Mouse (Mus musculus) spleen, adult 18-20 months (tissue): Measurements from ENCODE around the gene Zfp629.
A peak's percentile ranks its signal among the peaks of the same experiment; 100 is the strongest.
"Not testable (repeated sequence)": the region's sequence is repeated elsewhere in the genome, so short reads cannot be mapped to it uniquely, and the experiment has no call there.

Experiments
- DNase-seq, 2 experiments: peaks; one replicate each; pipeline ENCODE4 v3.0.0; 2022; ENCODE audit warnings: mixed read lengths in 2 of 2

The Zfp629 gene

GRCm38 (mm10) chr7:127614891-127615843 is at the start of gene Zfp629:
Gene Zfp629, minus strand, starts transcription at chr7:127615797.
- DNase-seq = peak in 1 of 2 experiments; percentile 37

GRCm38 (mm10) chr7:127662926-127663325 is 47.3 kb upstream of the Zfp629 start:
- DNase-seq = no peak

- no peak for DNase-seq
These were observed 46.2 kb upstream of the Zfp629 start for GRCm38 (mm10) chr7:127661833-127662232.

- no peak for DNase-seq
These were observed 45.3 kb upstream of the Zfp629 start for GRCm38 (mm10) chr7:127660882-127661281.

GRCm38 (mm10) chr7:127656946-127657345 is 41.3 kb upstream of the Zfp629 start:
- DNase-seq = peak; percentile 14 to 50

- no peak for DNase-seq
These were observed 38.7 kb upstream of the Zfp629 start for GRCm38 (mm10) chr7:127654318-127654717.

- DNase-seq = no peak
These were observed 36.5 kb upstream of the Zfp629 start for GRCm38 (mm10) chr7:127652050-127652449.

GRCm38 (mm10) chr7:127651624-127652023 is 36.0 kb upstream of the Zfp629 start:
- DNase-seq = no peak

GRCm38 (mm10) chr7:127649206-127649605 is 33.6 kb upstream of the Zfp629 start:
- no peak for DNase-seq

GRCm38 (mm10) chr7:127648516-127649201 is 33.1 kb upstream of the Zfp629 start:
- no peak for DNase-seq

- DNase-seq = not testable (repeated sequence)
These were observed 32.0 kb upstream of the Zfp629 start for GRCm38 (mm10) chr7:127647576-127647975.

GRCm38 (mm10) chr7:127646363-127646762 is 30.8 kb upstream of the Zfp629 start:
- no peak for DNase-seq

GRCm38 (mm10) chr7:127642254-127642653 is 26.7 kb upstream of the Zfp629 start:
- no peak for DNase-seq

GRCm38 (mm10) chr7:127641260-127641659 is 25.7 kb upstream of the Zfp629 start:
- DNase-seq = no peak

GRCm38 (mm10) chr7:127636963-127637362 is 21.4 kb upstream of the Zfp629 start:
- DNase-seq = peak in 1 of 2 experiments; percentile 11

- DNase-seq = no peak
These were observed 15.8 kb upstream of the Zfp629 start for GRCm38 (mm10) chr7:127631416-127631815.

GRCm38 (mm10) chr7:127628646-127629045 is 13.0 kb upstream of the Zfp629 start:
- no peak for DNase-seq

- no peak for DNase-seq
These were observed 10.9 kb upstream of the Zfp629 start for GRCm38 (mm10) chr7:127626471-127626870.

- no peak for DNase-seq
These were observed 10.4 kb upstream of the Zfp629 start for GRCm38 (mm10) chr7:127626039-127626438.

- not testable (repeated sequence) for DNase-seq
These were observed 2.8 kb upstream of the Zfp629 start for GRCm38 (mm10) chr7:127618402-127618801.

- DNase-seq = no peak
These were observed 2.4 kb upstream of the Zfp629 start for GRCm38 (mm10) chr7:127617962-127618361.

GRCm38 (mm10) chr7:127616881-127617280 is 1.3 kb upstream of the Zfp629 start:
- DNase-seq = no peak

- no peak for DNase-seq
These were observed 739 bp upstream of the Zfp629 start for GRCm38 (mm10) chr7:127616336-127616735.

GRCm38 (mm10) chr7:127614511-127614890 is 1.1 kb downstream of the Zfp629 start:
- no peak for DNase-seq
